Mouse (Mus musculus): ENCODE results near the gene Art2b. TPM values are rescaled to one million over a fixed set of nuclear protein-coding genes. Genes with fewer than 3 reads are reported as not detected.
"Not testable (repeated sequence)": the region's sequence is repeated elsewhere in the genome, so short reads cannot be mapped to it uniquely, and the experiment has no call there.

Art2b gene
- total RNA-seq, 2 experiments from 2014 or later, result not detected

GRCm38 (mm10) chr7:101573636-101574035 is 11.8 kb downstream of the Art2b start:
- not testable (repeated sequence) for DNase-seq (ENCODE audit: low spot score in 2 of 2)

- DNase-seq (ENCODE audit: low spot score in 2 of 2), result no peak
Observed at GRCm38 (mm10) chr7:101564086-101564485, 21.3 kb downstream of the Art2b start.

GRCm38 (mm10) chr7:101559393-101559792 is 26.0 kb downstream of the Art2b start:
- not testable (repeated sequence) for DNase-seq (ENCODE audit: low spot score in 2 of 2)

GRCm38 (mm10) chr7:101557391-101557790 is 28.0 kb downstream of the Art2b start:
- no peak for DNase-seq (ENCODE audit: low spot score in 2 of 2)

GRCm38 (mm10) chr7:101555473-101555872 is 29.9 kb downstream of the Art2b start:
- not testable (repeated sequence) for DNase-seq (ENCODE audit: low spot score in 2 of 2)

GRCm38 (mm10) chr7:101551530-101551929 is 33.9 kb downstream of the Art2b start:
- no peak for DNase-seq (ENCODE audit: low spot score in 2 of 2)

GRCm38 (mm10) chr7:101550686-101551485 is 34.5 kb downstream of the Art2b start:
- no peak for DNase-seq (ENCODE audit: low spot score in 2 of 2)

- DNase-seq (ENCODE audit: low spot score in 2 of 2), result no peak
Observed at GRCm38 (mm10) chr7:101549266-101549665, 36.1 kb downstream of the Art2b start.

GRCm38 (mm10) chr7:101547651-101548050 is 37.7 kb downstream of the Art2b start:
- no peak for DNase-seq (ENCODE audit: low spot score in 2 of 2)

GRCm38 (mm10) chr7:101541734-101542133 is 43.7 kb downstream of the Art2b start:
- DNase-seq (ENCODE audit: low spot score in 2 of 2), result peak in 1 of 2 experiments; percentile 62

- peak; percentile 61 to 92 for DNase-seq (ENCODE audit: low spot score in 2 of 2)
Observed at GRCm38 (mm10) chr7:101541132-101541531, 44.3 kb downstream of the Art2b start.

GRCm38 (mm10) chr7:101540684-101541083 is 44.7 kb downstream of the Art2b start:
- no peak for DNase-seq (ENCODE audit: low spot score in 2 of 2)

GRCm38 (mm10) chr7:101539774-101540173 is 45.6 kb downstream of the Art2b start:
- DNase-seq (ENCODE audit: low spot score in 2 of 2), result no peak

- peak; percentile 57 to 79 for DNase-seq (ENCODE audit: low spot score in 2 of 2)
Observed at GRCm38 (mm10) chr7:101538141-101538933, 47.1 kb downstream of the Art2b start.

- DNase-seq (ENCODE audit: low spot score in 2 of 2), result peak; percentile 11 to 60
Observed at GRCm38 (mm10) chr7:101537541-101537940, 47.9 kb downstream of the Art2b start.

GRCm38 (mm10) chr7:101535517-101535916 is 49.9 kb downstream of the Art2b start:
- DNase-seq (ENCODE audit: low spot score in 2 of 2), result no peak

GRCm38 (mm10) chr7:101535102-101535501 is 50.3 kb downstream of the Art2b start:
- DNase-seq (ENCODE audit: low spot score in 2 of 2), result no peak

GRCm38 (mm10) chr7:101534428-101534827 is 51.0 kb downstream of the Art2b start:
- DNase-seq (ENCODE audit: low spot score in 2 of 2), result no peak
